In genomic region chr15:81301193-81302070, GRCm38 (mm10) we compare ENCODE assay signal across 10 mouse cellular contexts. TPM values are rescaled to one million over a fixed set of nuclear protein-coding genes. Genes with fewer than 3 reads are reported as not detected.
DNase-seq lines count a peak whose midpoint lies in the region; ATAC-seq and TF ChIP-seq lines count a peak whose summit lies in the region.
"Had no signal": no experiment of that assay in that cellular context is flagged by ENCODE, and none has a peak within 500 bp of the region (broad histone marks: within the 10 kb centered on the region; RNA-seq: fewer than 3 reads in every experiment).

No protein-coding gene starts in this region.

- no peaks in the 10 kb centered on the region for H3K27me3 ChIP-seq in kidney, embryonic 14.5 days (ENCODE audit: control insufficient read depth, insufficient read depth, low read length)
- H3K27me3 ChIP-seq in forebrain, postnatal 0 days (ENCODE audit: insufficient read depth, low read length), result no peaks in the 10 kb centered on the region
- H3K27me3 ChIP-seq: stomach, embryonic 15.5 days had no signal

- no peak overlapping the region for H3K9ac ChIP-seq in kidney, embryonic 14.5 days (ENCODE audit: low read depth, low read length)
- no peak overlapping the region for H3K9ac ChIP-seq in forebrain, postnatal 0 days
- H3K9ac ChIP-seq: stomach, embryonic 15.5 days had no signal

- no peaks in the 10 kb centered on the region for H3K36me3 ChIP-seq in kidney, embryonic 14.5 days (ENCODE audit: control insufficient read depth, insufficient read depth, low read length)
- H3K36me3 ChIP-seq in forebrain, postnatal 0 days (ENCODE audit: insufficient read depth), result no peaks in the 10 kb centered on the region
- H3K36me3 ChIP-seq: stomach, embryonic 15.5 days had no signal

- ATAC-seq in kidney, embryonic 14.5 days (ENCODE audit: low FRiP score, low TSS enrichment), result peak; percentile 61
- ATAC-seq in activated CD4-positive, CD25-positive, alpha-beta regulatory T cell, adult 4 months, result peak; percentile 95
- ATAC-seq in forebrain, postnatal 0 days, result no peak

- 31% methylated on average over 16 of the region's 16 CpGs for WGBS in kidney, embryonic 14.5 days
- 81% methylated on average over 16 of the region's 16 CpGs for WGBS in forebrain, postnatal 0 days

- no peak overlapping the region for H3K27ac ChIP-seq in kidney, embryonic 14.5 days (ENCODE audit: low read depth, low read length)
- H3K27ac ChIP-seq in forebrain, postnatal 0 days (ENCODE audit: low read depth, low read length), result no peak overlapping the region
- H3K27ac ChIP-seq: macrophage; stomach, embryonic 15.5 days had no signal

- H3K4me1 ChIP-seq in kidney, embryonic 14.5 days (ENCODE audit: control insufficient read depth, insufficient read depth, low read length), result peaks cover 8% of the 10 kb centered on the region
- H3K4me1 ChIP-seq in forebrain, postnatal 0 days (ENCODE audit: insufficient read depth), result no peaks in the 10 kb centered on the region
- H3K4me1 ChIP-seq: stomach, embryonic 15.5 days had no signal

- no peak overlapping the region for H3K4me3 ChIP-seq in kidney, embryonic 14.5 days (ENCODE audit: low read length)
- H3K4me3 ChIP-seq in forebrain, postnatal 0 days (ENCODE audit: low read depth, low read length), result no peak overlapping the region
- H3K4me3 ChIP-seq: stomach, embryonic 15.5 days had no signal

- no peak for TF ChIP-seq CTCF in forebrain, postnatal 0 days (IDR thresholded peaks at IDR 0.05; ENCODE audit: low read depth)

- DNase-seq in kidney, postnatal 14 days, result no peak
- peak; percentile 73 for DNase-seq in lung, postnatal 36 days
- peak; percentile 91 for DNase-seq in thymus, postnatal 0 days (ENCODE audit: low spot score)
- DNase-seq in ovary, postnatal 14 days (ENCODE audit: low spot score), result no peak
- no peak for DNase-seq in forebrain, postnatal 0 days
- no peak for DNase-seq in embryo, embryonic 10.5 days (ENCODE audit: low spot score)

- H3K4me2 ChIP-seq in kidney, embryonic 14.5 days (replicated peaks; ENCODE audit: low read depth, low read length), result no peak overlapping the region
- H3K4me2 ChIP-seq in forebrain, postnatal 0 days (ENCODE audit: low read depth), result no peak overlapping the region
- H3K4me2 ChIP-seq: stomach, embryonic 15.5 days had no signal

- no peaks in the 10 kb centered on the region for H3K9me3 ChIP-seq in kidney, embryonic 14.5 days (ENCODE audit: control insufficient read depth, low read length)
- H3K9me3 ChIP-seq in forebrain, postnatal 0 days (ENCODE audit: low read length), result no peaks in the 10 kb centered on the region
- H3K9me3 ChIP-seq: stomach, embryonic 15.5 days had no signal

RNA-seq across cellular contexts. Expression of gene Slc25a17, which starts 59.2 kb away (rescaled TPM):
- 117 and 127 TPM in 2 replicates for polyA plus RNA-seq in kidney, embryonic 14.5 days (2014; fragmentation: Nextera tagmentation; extraction: Ambion mirVana)
- 100 to 1,000 TPM in 1 of 2 experiments, 10 to 100 TPM in 1; 97.9 to 108 TPM for polyA plus RNA-seq in activated CD4-positive, CD25-positive, alpha-beta regulatory T cell, adult 4 months (2017; shearing (Covaris generic))
- polyA plus RNA-seq in thymus, postnatal 0 days (2015; fragmentation: Nextera tagmentation; extraction: Ambion mirVana), result 105 and 106 TPM in 2 replicates
- 78.8 and 80.7 TPM in 2 replicates for total RNA-seq in forebrain, postnatal 0 days (2014; rRNA removed)
- polyA plus RNA-seq in forebrain, postnatal 0 days (2015; fragmentation: Nextera tagmentation; extraction: Ambion mirVana), result 121 and 123 TPM in 2 replicates

Comparison
In these comparisons a context has a peak if more than half of its experiments do, and no peak if none do; other contexts are left out.
1. DNase-seq: peak in lung, postnatal 36 days (single experiment) and thymus, postnatal 0 days (single experiment); none in kidney, postnatal 14 days (single experiment), ovary, postnatal 14 days (single experiment), forebrain, postnatal 0 days (single experiment) and embryo, embryonic 10.5 days (single experiment).